ENCODE assay signal across 9 mouse cellular contexts in genomic region chr4:149453656-149454055, GRCm38 (mm10). TPM values are rescaled to one million over a fixed set of nuclear protein-coding genes. Genes with fewer than 3 reads are reported as not detected.
A peak's percentile ranks its signal among the peaks of the same experiment; 100 is the strongest.
DNase-seq lines count a peak whose midpoint lies in the region; ATAC-seq and TF ChIP-seq lines count a peak whose summit lies in the region.
"Had no signal": no experiment of that assay in that cellular context is flagged by ENCODE, and none has a peak within 500 bp of the region (broad histone marks: within the 10 kb centered on the region; RNA-seq: fewer than 3 reads in every experiment).

No protein-coding gene starts in this region.

- 81% methylated on average over 4 of the region's 4 CpGs for WGBS in intestine, postnatal 0 days
- 86% methylated on average over 4 of the region's 4 CpGs for WGBS in intestine, embryonic 16.5 days

- no peak for ATAC-seq in intestine, postnatal 0 days
- ATAC-seq in intestine, embryonic 16.5 days = no peak

- no peak overlapping the region for H3K4me3 ChIP-seq in intestine, postnatal 0 days (ENCODE audit: low read depth, low read length)
- no peak overlapping the region for H3K4me3 ChIP-seq in intestine, embryonic 16.5 days (ENCODE audit: low read length)
- H3K4me3 ChIP-seq: heart, embryonic 13.5 days; midbrain, embryonic 12.5 days had no signal

- no peaks in the 10 kb centered on the region for H3K27me3 ChIP-seq in intestine, postnatal 0 days (replicated peaks; ENCODE audit: control insufficient read depth, insufficient read depth, low read length)
- no peaks in the 10 kb centered on the region for H3K27me3 ChIP-seq in intestine, embryonic 16.5 days (replicated peaks; ENCODE audit: control insufficient read depth, insufficient read depth, low read length)
- H3K27me3 ChIP-seq: heart, embryonic 13.5 days; midbrain, embryonic 12.5 days had no signal

- no peaks in the 10 kb centered on the region for H3K9me3 ChIP-seq in intestine, postnatal 0 days (ENCODE audit: control insufficient read depth)
- no peaks in the 10 kb centered on the region for H3K9me3 ChIP-seq in intestine, embryonic 16.5 days (ENCODE audit: control insufficient read depth, low read length)
- H3K9me3 ChIP-seq: heart, embryonic 13.5 days; midbrain, embryonic 12.5 days had no signal

- H3K4me1 ChIP-seq in intestine, postnatal 0 days (replicated peaks; ENCODE audit: control insufficient read depth, insufficient read depth, low read length) = no peaks in the 10 kb centered on the region
- H3K4me1 ChIP-seq in intestine, embryonic 16.5 days (ENCODE audit: control insufficient read depth, insufficient read depth, low read length) = peaks cover 5% of the 10 kb centered on the region; the same call in 1 of the 2 replicates
- H3K4me1 ChIP-seq: heart, embryonic 13.5 days; midbrain, embryonic 12.5 days had no signal

- DNase-seq in 3T3-L1 (ENCODE audit: low read depth, low spot score) = peak; percentile 55
- peak; percentile 40 to 49 for DNase-seq in B cell, adult 2 months
- peak; percentile 47 for DNase-seq in c-Kit-positive CD71-negative TER-119-negative erythroid progenitor cells, embryonic 14.5 days (ENCODE audit: low read depth)
- DNase-seq in lung, postnatal 10 days = peak; percentile 42
- no peak for DNase-seq in ovary, adult 18-20 months (ENCODE audit: low spot score)

- H3K27ac ChIP-seq in intestine, postnatal 0 days (ENCODE audit: low read depth, low read length) = no peak overlapping the region
- no peak overlapping the region for H3K27ac ChIP-seq in intestine, embryonic 16.5 days (ENCODE audit: low read length)
- H3K27ac ChIP-seq: heart, embryonic 13.5 days; midbrain, embryonic 12.5 days had no signal

- no peaks in the 10 kb centered on the region for H3K36me3 ChIP-seq in intestine, postnatal 0 days (ENCODE audit: control insufficient read depth, insufficient read depth)
- H3K36me3 ChIP-seq in intestine, embryonic 16.5 days (ENCODE audit: control insufficient read depth, insufficient read depth, low read length) = no peaks in the 10 kb centered on the region
- H3K36me3 ChIP-seq: heart, embryonic 13.5 days; midbrain, embryonic 12.5 days had no signal

- H3K4me2 ChIP-seq in intestine, postnatal 0 days (replicated peaks; ENCODE audit: low read depth) = no peak overlapping the region
- no peak overlapping the region for H3K4me2 ChIP-seq in intestine, embryonic 16.5 days (ENCODE audit: low read depth, low read length)
- H3K4me2 ChIP-seq: heart, embryonic 13.5 days; midbrain, embryonic 12.5 days had no signal

- H3K9ac ChIP-seq in intestine, postnatal 0 days (ENCODE audit: low read depth, low read length) = no peak overlapping the region
- no peak overlapping the region for H3K9ac ChIP-seq in intestine, embryonic 16.5 days (ENCODE audit: low read depth, low read length)
- H3K9ac ChIP-seq: heart, embryonic 13.5 days; midbrain, embryonic 12.5 days had no signal

- TF ChIP-seq CTCF in intestine, postnatal 0 days (IDR thresholded peaks at IDR 0.05; ENCODE audit: low read depth) = peak; percentile 71

RNA-seq across cellular contexts. Expression of gene Rbp7, which starts 1.1 kb away (rescaled TPM):
- 3.8 and 4.0 TPM in 2 replicates for polyA plus RNA-seq in intestine, postnatal 0 days (2015; fragmentation: Nextera tagmentation; extraction: Ambion mirVana)
- polyA plus RNA-seq in intestine, embryonic 16.5 days (2015; fragmentation: Nextera tagmentation; extraction: Ambion mirVana) = 1.9 and 2.2 TPM in 2 replicates
- polyA plus RNA-seq: midbrain, embryonic 12.5 days had no signal

RNA-seq across cellular contexts. Expression of gene Tmem274, which starts 23.5 kb away (rescaled TPM):
- polyA plus RNA-seq in intestine, postnatal 0 days (2015; fragmentation: Nextera tagmentation; extraction: Ambion mirVana) = not detected in 2 replicates
- polyA plus RNA-seq in intestine, embryonic 16.5 days (2015; fragmentation: Nextera tagmentation; extraction: Ambion mirVana) = 0.38 and 0.55 TPM in 2 replicates
- polyA plus RNA-seq: heart, embryonic 13.5 days had no signal

RNA-seq across cellular contexts. Expression of gene Ube4b, which starts 27.1 kb away (rescaled TPM):
- 47.2 and 47.6 TPM in 2 replicates for polyA plus RNA-seq in intestine, postnatal 0 days (2015; fragmentation: Nextera tagmentation; extraction: Ambion mirVana)
- polyA plus RNA-seq in intestine, embryonic 16.5 days (2015; fragmentation: Nextera tagmentation; extraction: Ambion mirVana) = 31.1 and 34.4 TPM in 2 replicates

RNA-seq across cellular contexts. Expression of gene Nmnat1, which starts 31.3 kb away (rescaled TPM):
- polyA plus RNA-seq in intestine, postnatal 0 days (2015; fragmentation: Nextera tagmentation; extraction: Ambion mirVana) = 10.8 and 11.0 TPM in 2 replicates
- polyA plus RNA-seq in intestine, embryonic 16.5 days (2015; fragmentation: Nextera tagmentation; extraction: Ambion mirVana) = 14.7 and 15.2 TPM in 2 replicates

RNA-seq across cellular contexts. Expression of gene Lzic, which starts 31.4 kb away (rescaled TPM):
- polyA plus RNA-seq in intestine, postnatal 0 days (2015; fragmentation: Nextera tagmentation; extraction: Ambion mirVana) = 31.7 and 31.9 TPM in 2 replicates
- polyA plus RNA-seq in intestine, embryonic 16.5 days (2015; fragmentation: Nextera tagmentation; extraction: Ambion mirVana) = 38.2 and 41.4 TPM in 2 replicates
